Mouse (Mus musculus) layer of hippocampus, adult 8-10 months (tissue): ENCODE data around the gene Slc25a10. TPM values are rescaled to one million over a fixed set of nuclear protein-coding genes. Genes with fewer than 3 reads are reported as not detected.
"Not testable (repeated sequence)": the region's sequence is repeated elsewhere in the genome, so short reads cannot be mapped to it uniquely, and the experiment has no call there.

ENCODE experiments used
- DNase-seq, 2 experiments: peaks; one replicate each; pipeline ENCODE4 v3.0.0; 2022; ENCODE audit warnings: low spot score in 2 of 2
- total RNA-seq, 4 experiments: library from RNA; stranded (reverse); gene quantifications; 2 replicates each; pipeline ENCODE4 v1.2.4; 2022

Slc25a10 gene
- total RNA-seq, 4 experiments from 2014 or later, result 22.9 to 28.6 (median 25.0) TPM

GRCm38 (mm10) chr11:120510375-120511030, 18.9 kb downstream of the Slc25a10 start:
- DNase-seq, result no peak

GRCm38 (mm10) chr11:120512790-120513453, 21.3 kb downstream of the Slc25a10 start:
- DNase-seq, result no peak

- DNase-seq, result not testable (repeated sequence)
Measured at GRCm38 (mm10) chr11:120514262-120514661, 22.6 kb downstream of the Slc25a10 start.

GRCm38 (mm10) chr11:120515611-120516010, 24.0 kb downstream of the Slc25a10 start:
- peak; percentile 55 to 88 for DNase-seq

- DNase-seq, result no peak
Measured at GRCm38 (mm10) chr11:120517147-120517546, 25.5 kb downstream of the Slc25a10 start.

GRCm38 (mm10) chr11:120518027-120518426, 26.4 kb downstream of the Slc25a10 start:
- peak; percentile 70 to 74 for DNase-seq

- no peak for DNase-seq
Measured at GRCm38 (mm10) chr11:120518558-120518957, 26.9 kb downstream of the Slc25a10 start.

GRCm38 (mm10) chr11:120519738-120520137, 28.1 kb downstream of the Slc25a10 start:
- DNase-seq, result no peak

GRCm38 (mm10) chr11:120520498-120520897, 28.9 kb downstream of the Slc25a10 start:
- DNase-seq, result no peak

GRCm38 (mm10) chr11:120520967-120521540, 29.4 kb downstream of the Slc25a10 start:
- peak in 1 of 2 experiments; percentile 22 for DNase-seq

GRCm38 (mm10) chr11:120522581-120522980, 30.9 kb downstream of the Slc25a10 start:
- DNase-seq, result no peak

GRCm38 (mm10) chr11:120525959-120526358, 34.3 kb downstream of the Slc25a10 start:
- DNase-seq, result no peak

GRCm38 (mm10) chr11:120527690-120528354, 36.2 kb downstream of the Slc25a10 start:
- no peak for DNase-seq

- DNase-seq, result no peak
Measured at GRCm38 (mm10) chr11:120528903-120529302, 37.3 kb downstream of the Slc25a10 start.

- DNase-seq, result no peak
Measured at GRCm38 (mm10) chr11:120530085-120530964, 38.7 kb downstream of the Slc25a10 start, which contains the start of gene Gcgr. Gene Gcgr, plus strand, starts transcription at chr11:120530699.

- no peak for DNase-seq
Measured at GRCm38 (mm10) chr11:120531646-120532045, 40.0 kb downstream of the Slc25a10 start.

- no peak for DNase-seq
Measured at GRCm38 (mm10) chr11:120534093-120534492, 42.5 kb downstream of the Slc25a10 start.

GRCm38 (mm10) chr11:120535145-120535544, 43.5 kb downstream of the Slc25a10 start:
- no peak for DNase-seq

GRCm38 (mm10) chr11:120535804-120536203, 44.2 kb downstream of the Slc25a10 start:
- DNase-seq, result no peak

- no peak for DNase-seq
Measured at GRCm38 (mm10) chr11:120538485-120538884, 46.8 kb downstream of the Slc25a10 start.

GRCm38 (mm10) chr11:120538955-120539284, 47.3 kb downstream of the Slc25a10 start:
- no peak for DNase-seq
